Mouse (Mus musculus) midbrain, embryonic 14.5 days (tissue): ENCODE results near the gene Pcdh8. TPM values are rescaled to one million over a fixed set of nuclear protein-coding genes. Genes with fewer than 3 reads are reported as not detected.
A peak's percentile ranks its signal among the peaks of the same experiment; 100 is the strongest.

Experiments
- ATAC-seq: fragments of 200-750 bp; cut with Nextera tagmentation; 2 replicates; pipeline ENCODE4 v1.8.0; 2017; ENCODE audit warnings: moderate number of reproducible peaks, moderate library complexity; ENCODE audit not compliant: low FRiP score, low TSS enrichment
- DNase-seq: peaks from one replicate; pipeline ENCODE4 v3.0.0-alpha.2; 2015
- H3K27ac ChIP-seq: fragments of 300-500 bp; sonication (generic); replicated peaks from 2 replicates; pipeline ENCODE4 v1.5.1; 2014; ENCODE audit warnings: mild to moderate bottlenecking, low read depth, low read length, moderate library complexity
- H3K27me3 ChIP-seq: fragments of 300-500 bp; sonication (generic); 2 replicates; pipeline ENCODE4 v1.6.1; 2014; ENCODE audit warnings: low read length, control low read depth, mixed read lengths; ENCODE audit not compliant: control insufficient read depth, insufficient read depth
- H3K36me3 ChIP-seq: fragments of 300-500 bp; sonication (generic); 2 replicates; pipeline ENCODE4 v1.6.1; 2014; ENCODE audit warnings: low read length, control low read depth; ENCODE audit not compliant: control insufficient read depth, insufficient read depth
- H3K4me1 ChIP-seq: fragments of 300-500 bp; sonication (generic); 2 replicates; pipeline ENCODE4 v1.6.1; 2014; ENCODE audit warnings: mild to moderate bottlenecking, antibody characterized with exemption, low read length, control low read depth; ENCODE audit not compliant: control insufficient read depth, insufficient read depth
- H3K4me2 ChIP-seq: fragments of 300-500 bp; sonication (generic); 2 replicates; pipeline ENCODE4 v1.6.1; 2014; ENCODE audit warnings: mild to moderate bottlenecking, low read length, moderate library complexity
- H3K4me3 ChIP-seq: fragments of 300-500 bp; sonication (generic); replicated peaks from 2 replicates; pipeline ENCODE4 v1.5.1; 2014; ENCODE audit warnings: low read depth, low read length
- H3K9ac ChIP-seq: fragments of 300-500 bp; sonication (generic); replicated peaks from 2 replicates; pipeline ENCODE4 v1.6.1; 2014; ENCODE audit warnings: mild to moderate bottlenecking, low read length, moderate library complexity
- H3K9me3 ChIP-seq: fragments of 300-500 bp; sonication (generic); 2 replicates; pipeline ENCODE4 v1.6.1; 2016; ENCODE audit warnings: low read length, control low read depth, mixed read lengths; ENCODE audit not compliant: control insufficient read depth
- WGBS: fragments of 180-500 bp; shearing (Covaris S2); extraction: QIAGEN DNeasy Blood & Tissue Kit; methylation state at CpG from one replicate; pipeline ENCODE4 v1.1.7; 2014; 5-methylcytosine and 5-hydroxymethylcytosine counted together
- polyA plus RNA-seq: library from polyadenylated mRNA; unstranded; fragments of >200 nt; fragmentation: Nextera tagmentation; extraction: Ambion mirVana; gene quantifications from 2 replicates; pipeline ENCODE4 v1.2.1, GENCODE M21; 2014

Pcdh8 gene
- 58.7 and 61.2 TPM in 2 replicates for polyA plus RNA-seq

DNA sequence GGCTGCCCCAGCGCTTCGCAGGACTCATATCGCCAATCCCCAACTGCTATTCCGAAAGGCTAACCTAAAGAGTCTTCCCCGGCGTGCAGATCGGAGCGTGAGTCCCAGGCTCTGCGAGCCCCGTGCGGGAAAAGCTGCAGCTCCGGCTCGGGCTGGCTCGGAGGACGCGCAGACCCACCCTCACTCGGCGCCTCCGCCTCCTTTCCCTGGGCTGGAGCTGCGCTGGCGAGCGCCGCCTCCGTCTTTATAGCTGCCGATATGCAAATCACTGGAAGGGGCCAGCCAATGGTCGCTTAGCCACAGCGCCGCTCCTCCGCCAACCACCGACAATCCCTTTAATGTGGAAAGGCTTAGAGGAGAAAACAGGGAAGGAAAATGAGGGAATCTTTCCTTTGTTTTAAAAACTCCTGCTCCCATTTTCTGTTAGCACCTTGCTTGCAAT lies at the start of gene Pcdh8:
TSS of gene Pcdh8 (minus strand) at position 219 of the 442 bp plus-strand sequence.
- peak within 1 kb of the TSS; percentile 88 for H3K27ac ChIP-seq
- DNase-seq (peak; percentile 98), ATAC-seq (peak; percentile 88)
- H3K4me2 ChIP-seq = peak within 1 kb of the TSS; percentile 80
- H3K9me3 ChIP-seq = no peaks in the 10 kb centered on the region
- peaks cover 54% of the 10 kb centered on the region for H3K4me1 ChIP-seq
- peak within 1 kb of the TSS; percentile 69 for H3K4me3 ChIP-seq
- peaks cover 11% of the 10 kb centered on the region for H3K36me3 ChIP-seq
- H3K27me3 ChIP-seq = no peaks in the 10 kb centered on the region; the same call in 1 of the 2 replicates
- under 1% methylated on average over 30 of the region's 30 CpGs for WGBS
- H3K9ac ChIP-seq = peak within 1 kb of the TSS; percentile 83

DNA sequence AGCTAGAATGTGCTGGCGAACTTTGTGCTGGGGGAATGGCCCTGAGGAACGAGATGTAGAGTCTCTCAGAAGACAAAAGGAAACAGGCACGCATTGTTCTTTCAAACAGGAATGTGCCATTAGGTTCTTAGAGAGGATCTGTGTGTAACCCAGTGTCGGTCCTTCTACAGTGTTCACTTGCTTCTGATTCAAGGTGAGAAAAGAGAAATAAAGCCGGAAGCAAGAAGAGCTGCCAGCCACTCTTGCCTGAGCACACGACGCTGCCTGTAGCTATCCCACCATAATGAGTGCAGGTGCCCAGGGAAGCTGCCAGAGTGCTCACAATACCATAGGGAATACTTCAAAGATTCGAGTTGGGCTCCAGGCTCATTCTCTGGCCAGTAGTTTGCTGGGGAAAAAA lies 43.6 kb upstream of the Pcdh8 start:
- Histone ChIP-seq H3K9ac (no peak overlapping the region), H3K4me3 (no peak overlapping the region), H3K36me3 (no peaks in the 10 kb centered on the region), H3K4me1 (peaks cover 6% of the 10 kb centered on the region; the same call in 1 of the 2 replicates), H3K9me3 (no peaks in the 10 kb centered on the region), H3K27me3 (no peaks in the 10 kb centered on the region), H3K27ac (no peak overlapping the region), H3K4me2 (no peak overlapping the region)
- peak; percentile 36 for DNase-seq
- no peak; the same call in 1 of the 2 replicates for ATAC-seq
- 34% methylated on average over 8 of the region's 8 CpGs for WGBS

DNA sequence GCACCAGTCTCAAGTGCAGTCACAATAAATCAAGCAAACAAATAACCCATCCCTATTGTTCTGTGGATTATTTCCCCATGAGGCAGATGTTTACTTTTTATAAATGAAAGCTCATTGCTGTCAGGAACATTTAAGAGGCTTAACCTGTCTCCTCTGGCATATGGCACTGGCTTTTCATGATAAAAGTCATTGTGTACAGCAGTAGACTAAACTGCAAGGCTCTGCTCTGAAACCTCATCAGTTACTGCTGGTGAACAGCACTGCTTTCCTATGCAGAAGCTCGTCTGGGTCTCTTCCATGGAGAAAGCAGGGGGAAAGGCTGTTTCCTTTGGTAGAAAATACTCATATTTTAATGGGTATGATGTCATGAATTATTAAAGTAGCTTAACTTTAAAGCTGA lies 43.0 kb upstream of the Pcdh8 start:
- Histone ChIP-seq H3K9me3 (no peaks in the 10 kb centered on the region), H3K9ac (no peak overlapping the region), H3K27ac (no peak overlapping the region), H3K27me3 (no peaks in the 10 kb centered on the region), H3K4me1 (peaks cover 6% of the 10 kb centered on the region; the same call in 1 of the 2 replicates), H3K4me3 (no peak overlapping the region), H3K4me2 (no peak overlapping the region), H3K36me3 (no peaks in the 10 kb centered on the region)
- ATAC-seq = peak; percentile 53; the same call in 1 of the 2 replicates
- WGBS = 16% methylated on average over 1 of the region's 1 CpGs
- DNase-seq = peak; percentile 51

DNA sequence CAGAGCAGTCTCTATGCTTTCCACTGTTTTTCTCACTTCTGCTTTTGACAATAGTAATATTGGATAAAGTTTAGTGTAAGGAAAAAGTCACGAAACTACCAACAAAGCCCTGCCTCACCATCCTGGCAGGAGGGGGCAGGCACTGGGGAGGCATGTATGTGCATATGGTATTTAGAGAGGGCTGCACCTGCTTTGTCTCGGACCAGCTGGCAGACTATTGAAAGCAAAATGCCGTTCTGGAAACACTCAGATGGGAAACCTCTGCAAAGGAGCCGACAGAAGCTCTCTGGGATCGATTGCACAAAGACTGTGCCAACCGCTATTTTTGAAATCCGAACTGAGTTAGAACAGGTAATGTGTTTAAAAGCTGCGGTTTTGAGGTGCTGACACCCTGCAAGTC lies 22.1 kb upstream of the Pcdh8 start:
- Histone ChIP-seq H3K4me2 (no peak overlapping the region), H3K4me1 (0 out of 2 replicates have a peak, but pooled peaks cover 3% of the 10 kb centered on the region), H3K27ac (no peak overlapping the region), H3K27me3 (0 out of 2 replicates have a peak, but pooled peaks cover 4% of the 10 kb centered on the region), H3K36me3 (no peaks in the 10 kb centered on the region), H3K4me3 (no peak overlapping the region), H3K9me3 (no peaks in the 10 kb centered on the region), H3K9ac (no peak overlapping the region)
- ATAC-seq (no peak), DNase-seq (no peak)
- WGBS = 65% methylated on average over 8 of the region's 8 CpGs

DNA sequence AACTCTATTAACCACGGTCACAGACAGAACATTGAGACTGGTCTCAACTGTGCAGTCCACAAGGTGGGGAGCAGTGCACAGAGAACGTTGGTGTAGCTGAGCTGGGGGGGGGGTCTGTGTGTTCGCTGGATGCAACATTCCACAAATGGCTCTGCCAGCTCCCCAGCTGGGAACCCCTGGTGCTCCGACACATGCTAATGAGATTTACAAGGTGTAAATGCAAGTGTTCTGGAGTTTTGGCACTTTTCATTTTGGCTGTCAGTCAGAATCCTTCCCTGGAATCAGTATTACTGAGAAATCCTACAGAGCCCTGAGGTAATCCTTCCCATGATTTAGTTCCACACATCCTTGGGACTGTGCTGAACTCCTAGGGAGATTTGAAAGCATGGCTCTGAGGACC lies 18.4 kb upstream of the Pcdh8 start:
- 0 out of 2 replicates have a peak, but pooled peaks cover 3% of the 10 kb centered on the region for H3K4me1 ChIP-seq
- 25% methylated on average over 4 of the region's 4 CpGs for WGBS
- H3K4me2 ChIP-seq = no peak overlapping the region
- H3K36me3 ChIP-seq = no peaks in the 10 kb centered on the region
- DNase-seq = no peak
- no peak overlapping the region for H3K27ac ChIP-seq
- H3K9ac ChIP-seq = no peak overlapping the region
- H3K4me3 ChIP-seq = no peak overlapping the region
- H3K27me3 ChIP-seq = peaks cover 12% of the 10 kb centered on the region; the same call in 1 of the 2 replicates
- H3K9me3 ChIP-seq = no peaks in the 10 kb centered on the region
- ATAC-seq = no peak

DNA sequence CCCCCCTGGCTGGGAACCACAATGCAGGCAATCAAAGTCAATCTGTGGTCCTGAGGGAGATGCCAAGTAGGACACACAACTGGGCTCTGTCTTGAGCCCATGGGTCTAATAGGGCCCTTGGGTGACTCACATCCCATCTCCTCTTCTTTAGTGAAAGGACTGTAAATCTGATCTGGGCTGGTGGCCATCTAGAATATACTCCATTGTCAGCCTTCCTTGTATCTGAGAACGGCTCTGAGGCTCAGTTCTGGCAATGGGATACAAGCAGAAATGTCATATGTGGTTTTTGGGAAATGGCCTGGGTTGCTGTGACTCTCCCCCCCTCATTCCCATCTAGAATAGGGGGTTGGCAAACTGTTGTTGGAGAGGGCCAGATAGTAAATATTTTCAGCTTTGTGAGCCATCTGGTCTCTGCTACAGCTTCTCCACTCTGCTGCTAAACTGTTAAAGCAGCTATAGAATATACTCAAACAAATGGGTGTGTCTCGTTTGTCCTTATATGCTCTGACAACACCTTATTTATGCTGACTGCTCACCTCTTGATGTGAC lies 17.6 kb upstream of the Pcdh8 start:
- Histone ChIP-seq H3K9ac (no peak overlapping the region), H3K4me3 (no peak overlapping the region), H3K4me2 (no peak overlapping the region), H3K27me3 (peaks cover 12% of the 10 kb centered on the region), H3K36me3 (no peaks in the 10 kb centered on the region), H3K27ac (no peak overlapping the region), H3K4me1 (0 out of 2 replicates have a peak, but pooled peaks cover 3% of the 10 kb centered on the region), H3K9me3 (no peaks in the 10 kb centered on the region)
- 84% methylated on average over 2 of the region's 2 CpGs for WGBS
- no peak for ATAC-seq
- no peak for DNase-seq

DNA sequence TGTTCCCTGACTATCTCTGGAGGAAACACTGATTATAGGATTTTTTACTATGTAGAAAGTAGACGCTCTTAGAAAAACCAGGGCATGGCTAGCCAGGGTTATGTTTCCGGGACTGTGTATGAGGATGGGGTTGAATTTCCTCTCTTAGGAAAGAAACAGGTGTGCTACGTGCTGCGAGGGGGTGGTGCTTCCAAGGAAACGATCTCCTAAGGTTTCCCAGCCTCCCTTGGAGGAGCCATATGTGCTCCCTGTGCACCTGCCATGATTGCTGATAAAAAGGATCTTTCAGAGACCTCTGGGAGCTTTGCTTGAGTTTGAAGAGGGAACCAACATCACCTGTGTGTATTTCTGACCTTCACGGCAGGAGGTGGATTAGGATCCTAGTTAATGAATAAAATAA lies 16.8 kb upstream of the Pcdh8 start:
- H3K36me3 ChIP-seq = no peaks in the 10 kb centered on the region
- no peaks in the 10 kb centered on the region for H3K9me3 ChIP-seq
- 0 out of 2 replicates have a peak, but pooled peaks cover 3% of the 10 kb centered on the region for H3K4me1 ChIP-seq
- ATAC-seq (no peak), DNase-seq (no peak)
- peaks cover 12% of the 10 kb centered on the region for H3K27me3 ChIP-seq
- no peak overlapping the region for H3K4me2 ChIP-seq
- WGBS = 95% methylated on average over 6 of the region's 6 CpGs
- H3K4me3 ChIP-seq = no peak overlapping the region
- H3K27ac ChIP-seq = no peak overlapping the region
- no peak overlapping the region for H3K9ac ChIP-seq

DNA sequence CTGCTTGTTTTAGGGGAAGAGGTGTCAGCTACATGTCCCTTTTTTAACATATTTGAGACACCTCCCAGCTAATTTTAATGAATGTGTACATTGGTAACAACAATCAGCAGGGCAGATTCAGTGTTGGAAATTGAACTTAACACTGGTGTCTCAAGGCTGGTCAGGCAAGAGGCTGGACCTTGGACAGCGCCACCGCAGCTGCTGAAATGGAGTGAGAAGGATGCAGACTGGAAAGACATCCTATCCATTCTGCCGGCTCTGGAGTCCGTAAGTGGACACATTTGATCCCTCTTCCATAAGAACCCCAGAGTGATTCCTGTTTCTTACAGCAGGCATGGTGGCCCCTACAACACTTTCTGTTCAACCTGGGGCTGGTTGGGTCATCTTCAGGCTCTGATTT lies 14.3 kb upstream of the Pcdh8 start:
- Histone ChIP-seq H3K4me1 (0 out of 2 replicates have a peak, but pooled peaks cover 3% of the 10 kb centered on the region), H3K9me3 (no peaks in the 10 kb centered on the region), H3K36me3 (no peaks in the 10 kb centered on the region), H3K27ac (no peak overlapping the region), H3K9ac (no peak overlapping the region), H3K27me3 (peaks cover 19% of the 10 kb centered on the region), H3K4me3 (no peak overlapping the region), H3K4me2 (no peak overlapping the region)
- DNase-seq = no peak
- ATAC-seq = no peak
- 66% methylated on average over 4 of the region's 4 CpGs for WGBS

DNA sequence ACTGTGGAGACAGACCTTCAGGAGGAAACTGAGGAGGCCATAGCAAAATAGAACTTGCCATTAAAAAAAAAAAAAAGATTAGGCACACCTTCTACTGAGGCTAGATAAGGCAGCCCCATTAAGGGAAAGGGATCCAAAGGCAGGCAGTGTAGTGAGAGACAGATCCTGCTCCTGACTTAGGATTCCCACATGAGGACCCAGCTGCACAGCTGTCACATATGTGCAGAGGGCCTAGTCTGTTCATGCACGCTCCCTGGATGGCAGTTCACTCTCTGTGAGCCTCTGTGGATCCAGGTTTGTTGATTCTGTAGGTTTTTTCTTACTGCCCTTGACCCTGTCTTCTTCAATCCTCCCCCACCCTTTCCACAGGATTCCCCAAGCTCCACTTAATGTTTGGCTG lies 9.8 kb upstream of the Pcdh8 start:
- H3K9ac ChIP-seq = no peak overlapping the region
- 0 out of 2 replicates have a peak, but pooled peaks cover 4% of the 10 kb centered on the region for H3K4me1 ChIP-seq
- H3K9me3 ChIP-seq = no peaks in the 10 kb centered on the region
- peaks cover 22% of the 10 kb centered on the region for H3K27me3 ChIP-seq
- ATAC-seq (no peak), DNase-seq (no peak)
- H3K36me3 ChIP-seq = no peaks in the 10 kb centered on the region
- H3K4me3 ChIP-seq = no peak overlapping the region
- 58% methylated on average over 1 of the region's 1 CpGs for WGBS
- no peak overlapping the region for H3K27ac ChIP-seq
- H3K4me2 ChIP-seq = no peak overlapping the region
